Mouse (Mus musculus): ENCODE measurements at regions not wholly inside any gene's neighbourhood (a gene's known extent, or its start where the extent isn't known, plus 50 kb on each side); places are given as distances from the start of the nearest gene placed in this dataset.

GRCm38 (mm10) chr17:59269613-59270012 is 256.4 kb upstream of the Nudt12 start:
- no peak for ATAC-seq (ENCODE audit: low read depth)
- Histone ChIP-seq H3K9me3 (ENCODE audit: control insufficient read depth, low read length) (no peaks in the 10 kb centered on the region), H3K4me3 (ENCODE audit: low read depth, low read length) (no peak overlapping the region), H3K27ac (replicated peaks; ENCODE audit: low read depth, low read length) (no peak overlapping the region), H3K4me1 (ENCODE audit: control insufficient read depth, insufficient read depth, low read length) (no peaks in the 10 kb centered on the region), H3K27me3 (replicated peaks; ENCODE audit: control insufficient read depth, insufficient read depth, low read length) (no peaks in the 10 kb centered on the region), H3K36me3 (ENCODE audit: control insufficient read depth, insufficient read depth, low read length) (no peaks in the 10 kb centered on the region), H3K4me2 (ENCODE audit: low read depth, low read length) (no peak overlapping the region), H3K9ac (ENCODE audit: low read depth, low read length) (no peak overlapping the region)
- DNase-seq (ENCODE audit: low spot score) = no peak

GRCm38 (mm10) chr17:59249000-59249399 is 235.8 kb upstream of the Nudt12 start:
- Histone ChIP-seq H3K9ac (ENCODE audit: low read depth, low read length) (no peak overlapping the region), H3K9me3 (ENCODE audit: control insufficient read depth, low read length) (no peaks in the 10 kb centered on the region), H3K27me3 (replicated peaks; ENCODE audit: control insufficient read depth, insufficient read depth, low read length) (no peaks in the 10 kb centered on the region), H3K27ac (replicated peaks; ENCODE audit: low read depth, low read length) (no peak overlapping the region), H3K4me2 (ENCODE audit: low read depth, low read length) (no peak overlapping the region), H3K4me1 (ENCODE audit: control insufficient read depth, insufficient read depth, low read length) (no peaks in the 10 kb centered on the region), H3K4me3 (ENCODE audit: low read depth, low read length) (no peak overlapping the region), H3K36me3 (ENCODE audit: control insufficient read depth, insufficient read depth, low read length) (no peaks in the 10 kb centered on the region)
- DNase-seq (ENCODE audit: low spot score) = no peak
- 77% methylated on average over 5 of the region's 5 CpGs for WGBS
- ATAC-seq (ENCODE audit: low read depth) = no peak

DNA sequence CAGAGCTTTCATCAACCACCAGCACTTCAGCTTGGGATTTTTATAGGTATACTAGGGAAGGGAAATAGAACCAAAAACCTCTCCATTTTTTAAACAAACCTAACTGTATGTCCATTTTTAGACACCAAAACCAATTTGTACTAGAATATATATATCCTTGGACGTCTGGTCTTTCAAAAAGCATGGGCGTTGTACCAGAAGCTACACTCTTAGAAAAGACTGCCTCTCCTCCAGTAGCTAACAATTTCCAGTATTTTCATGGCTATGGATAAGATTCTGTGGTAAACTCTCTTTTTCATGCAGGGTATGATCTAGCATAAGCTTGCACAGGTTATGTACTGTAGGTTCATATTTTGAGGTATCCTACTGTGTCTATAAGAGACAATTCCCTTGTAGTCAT is 219.1 kb upstream of the Nudt12 start:
- Histone ChIP-seq H3K9ac (ENCODE audit: low read depth, low read length) (no peak overlapping the region), H3K4me1 (ENCODE audit: control insufficient read depth, insufficient read depth, low read length) (no peaks in the 10 kb centered on the region), H3K4me3 (ENCODE audit: low read depth, low read length) (no peak overlapping the region), H3K27ac (replicated peaks; ENCODE audit: low read depth, low read length) (no peak overlapping the region), H3K27me3 (replicated peaks; ENCODE audit: control insufficient read depth, insufficient read depth, low read length) (no peaks in the 10 kb centered on the region), H3K4me2 (ENCODE audit: low read depth, low read length) (no peak overlapping the region), H3K36me3 (ENCODE audit: control insufficient read depth, insufficient read depth, low read length) (no peaks in the 10 kb centered on the region), H3K9me3 (ENCODE audit: control insufficient read depth, low read length) (no peaks in the 10 kb centered on the region)
- 89% methylated on average over 2 of the region's 2 CpGs for WGBS
- DNase-seq (ENCODE audit: low spot score) (no peak), ATAC-seq (ENCODE audit: low read depth) (no peak)
